Mouse (Mus musculus): ENCODE data around the gene B3galt4. TPM values are rescaled to one million over a fixed set of nuclear protein-coding genes. Genes with fewer than 3 reads are reported as not detected.
"Not testable (repeated sequence)": the region's sequence is repeated elsewhere in the genome, so short reads cannot be mapped to it uniquely, and the experiment has no call there.

B3galt4 gene
- polyA plus RNA-seq (2014; fragmentation: Nextera tagmentation; extraction: Ambion mirVana), result 4.4 and 4.9 TPM in 2 replicates

DNA sequence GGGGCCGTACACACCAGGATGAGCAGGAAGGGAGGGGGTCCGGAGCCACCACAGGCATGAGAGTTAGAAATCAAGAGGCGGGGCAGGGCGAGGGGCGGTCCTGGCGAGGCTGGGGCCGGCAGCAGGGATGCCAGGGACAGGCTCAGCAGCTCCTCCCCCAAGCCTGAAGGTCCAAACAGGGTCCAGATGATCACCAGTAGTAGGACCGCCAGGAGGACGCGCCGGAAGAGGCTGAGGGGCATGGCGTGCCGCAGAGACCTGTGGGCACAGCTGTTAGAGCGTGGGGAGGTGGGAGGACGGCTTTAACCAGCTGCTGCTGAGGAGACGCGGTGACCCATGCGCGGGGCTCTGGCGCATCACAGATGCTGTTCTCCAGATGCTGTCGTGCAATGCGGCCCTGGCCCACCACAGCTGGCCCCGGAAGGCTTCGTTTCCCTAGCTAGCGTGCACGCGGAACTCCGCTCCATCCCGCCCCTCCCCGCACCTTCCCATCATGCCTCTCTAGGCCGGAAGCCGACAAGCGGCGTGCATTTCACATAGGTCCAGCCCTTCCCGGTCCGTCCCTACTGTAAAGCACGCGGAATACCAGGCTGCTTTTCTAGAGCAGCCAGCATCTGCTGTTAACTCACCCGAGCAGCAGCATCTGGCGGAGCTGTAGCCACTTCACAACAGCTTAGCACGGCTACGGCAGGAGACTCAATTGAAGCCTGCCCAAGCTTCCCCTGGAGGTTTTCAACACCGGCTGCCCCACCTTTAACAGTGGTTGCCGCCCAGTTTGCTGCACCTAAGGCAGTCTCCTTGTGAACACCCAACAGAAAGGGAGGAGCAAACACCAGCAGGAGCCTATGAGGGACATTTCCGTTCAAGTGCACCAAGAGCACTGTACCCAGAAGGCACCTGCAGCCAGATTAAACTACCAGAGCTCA is at the start of gene B3galt4:
Gene B3galt4 (minus strand): TSS at position 468 of the 926 bp plus-strand sequence.
- Histone ChIP-seq H3K27me3 (ENCODE audit: control insufficient read depth, insufficient read depth, low read length) (no peaks in the 10 kb centered on the region), H3K27ac (ENCODE audit: low read depth, low read length) (peak within 1 kb of the TSS; percentile 86), H3K4me2 (ENCODE audit: low read depth) (peak within 1 kb of the TSS; percentile 82), H3K4me3 (ENCODE audit: low read depth, low read length) (peak within 1 kb of the TSS; percentile 39), H3K36me3 (ENCODE audit: control insufficient read depth, insufficient read depth, low read length) (peaks cover 10% of the 10 kb centered on the region; the same call in 1 of the 2 replicates), H3K9ac (ENCODE audit: low read length) (peak within 1 kb of the TSS; percentile 69), H3K4me1 (ENCODE audit: control insufficient read depth, insufficient read depth, low read length) (peaks cover 39% of the 10 kb centered on the region), H3K9me3 (ENCODE audit: control insufficient read depth, low read length) (no peaks in the 10 kb centered on the region)
- peak; percentile 86 for DNase-seq (ENCODE audit: low spot score)
- whole genome bisulfite sequencing, result under 1% methylated on average over 45 of the region's 45 CpGs
- ATAC-seq (ENCODE audit: insufficient read depth, low FRiP score, low TSS enrichment), result peak; percentile 51

DNA sequence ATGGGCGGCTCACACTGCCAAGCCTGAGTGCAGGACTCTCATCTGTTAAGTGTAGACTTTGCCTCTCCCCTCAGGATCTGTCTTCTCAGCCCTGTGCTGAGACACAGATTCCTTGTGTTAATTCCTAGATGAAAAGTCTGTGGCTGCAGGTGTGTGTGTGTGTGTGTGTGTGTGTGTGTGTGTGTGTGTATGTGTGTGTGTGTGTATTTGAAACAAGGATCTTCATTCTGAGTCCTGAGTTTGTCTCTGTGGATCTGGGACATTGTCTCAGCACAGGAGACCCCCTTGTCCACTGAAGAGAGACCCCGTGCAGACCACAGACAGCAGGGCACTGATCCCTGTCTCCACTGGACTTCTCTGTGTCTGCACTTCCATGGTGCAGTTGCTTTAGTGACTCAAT is 49.5 kb upstream of the B3galt4 start:
- not testable (repeated sequence) for ATAC-seq (ENCODE audit: insufficient read depth, low FRiP score, low TSS enrichment); H3K4me1 ChIP-seq (ENCODE audit: control insufficient read depth, insufficient read depth, low read length); H3K27ac ChIP-seq (ENCODE audit: low read depth, low read length); H3K9ac ChIP-seq (ENCODE audit: low read length); DNase-seq (ENCODE audit: low spot score); H3K9me3 ChIP-seq (ENCODE audit: control insufficient read depth, low read length); H3K4me2 ChIP-seq (ENCODE audit: low read depth); H3K36me3 ChIP-seq (ENCODE audit: control insufficient read depth, insufficient read depth, low read length); H3K4me3 ChIP-seq (ENCODE audit: low read depth, low read length)
- WGBS, result 65% methylated on average over 2 of the region's 2 CpGs
- H3K27me3 ChIP-seq (ENCODE audit: control insufficient read depth, insufficient read depth, low read length), result peaks cover 12% of the 10 kb centered on the region

DNA sequence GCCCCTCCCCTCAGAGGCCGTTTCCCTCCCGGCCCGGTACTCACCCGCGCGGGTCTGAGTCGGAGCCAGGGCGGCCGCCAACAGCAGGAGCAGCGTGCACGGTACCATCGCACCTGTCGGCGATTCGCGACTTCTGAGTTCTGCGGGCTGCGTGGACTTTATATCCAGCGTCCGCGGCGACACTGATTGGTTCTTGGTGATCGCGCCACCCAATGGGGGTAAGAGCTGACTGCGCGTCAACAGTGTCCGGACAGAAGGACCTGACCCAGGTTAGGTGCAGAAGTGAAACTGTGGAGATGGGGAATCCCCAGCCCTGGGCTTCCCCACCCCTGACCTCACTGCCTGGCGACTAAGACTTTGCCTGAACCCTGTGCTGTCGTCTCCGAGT is 48.9 kb upstream of the B3galt4 start, which contains the start of gene H2-K1:
Gene H2-K1 (minus strand): TSS at position 198 of the 388 bp plus-strand sequence.
- WGBS, result under 1% methylated on average over 24 of the region's 30 CpGs
- peaks cover 12% of the 10 kb centered on the region for H3K27me3 ChIP-seq (ENCODE audit: control insufficient read depth, insufficient read depth, low read length)
- H3K9me3 ChIP-seq (ENCODE audit: control insufficient read depth, low read length), result no peaks in the 10 kb centered on the region
- peak within 1 kb of the TSS; percentile 43 for H3K9ac ChIP-seq (ENCODE audit: low read length)
- H3K27ac ChIP-seq (ENCODE audit: low read depth, low read length), result no peak within 1 kb of the TSS
- H3K4me2 ChIP-seq (ENCODE audit: low read depth), result peak within 1 kb of the TSS; percentile 90
- peak; percentile 63 for ATAC-seq (ENCODE audit: insufficient read depth, low FRiP score, low TSS enrichment)
- DNase-seq (ENCODE audit: low spot score), result peak; percentile 64
- H3K36me3 ChIP-seq (ENCODE audit: control insufficient read depth, insufficient read depth, low read length), result no peaks in the 10 kb centered on the region
- no peaks in the 10 kb centered on the region for H3K4me1 ChIP-seq (ENCODE audit: control insufficient read depth, insufficient read depth, low read length)
- H3K4me3 ChIP-seq (ENCODE audit: low read depth, low read length), result peak within 1 kb of the TSS; percentile 53

DNA sequence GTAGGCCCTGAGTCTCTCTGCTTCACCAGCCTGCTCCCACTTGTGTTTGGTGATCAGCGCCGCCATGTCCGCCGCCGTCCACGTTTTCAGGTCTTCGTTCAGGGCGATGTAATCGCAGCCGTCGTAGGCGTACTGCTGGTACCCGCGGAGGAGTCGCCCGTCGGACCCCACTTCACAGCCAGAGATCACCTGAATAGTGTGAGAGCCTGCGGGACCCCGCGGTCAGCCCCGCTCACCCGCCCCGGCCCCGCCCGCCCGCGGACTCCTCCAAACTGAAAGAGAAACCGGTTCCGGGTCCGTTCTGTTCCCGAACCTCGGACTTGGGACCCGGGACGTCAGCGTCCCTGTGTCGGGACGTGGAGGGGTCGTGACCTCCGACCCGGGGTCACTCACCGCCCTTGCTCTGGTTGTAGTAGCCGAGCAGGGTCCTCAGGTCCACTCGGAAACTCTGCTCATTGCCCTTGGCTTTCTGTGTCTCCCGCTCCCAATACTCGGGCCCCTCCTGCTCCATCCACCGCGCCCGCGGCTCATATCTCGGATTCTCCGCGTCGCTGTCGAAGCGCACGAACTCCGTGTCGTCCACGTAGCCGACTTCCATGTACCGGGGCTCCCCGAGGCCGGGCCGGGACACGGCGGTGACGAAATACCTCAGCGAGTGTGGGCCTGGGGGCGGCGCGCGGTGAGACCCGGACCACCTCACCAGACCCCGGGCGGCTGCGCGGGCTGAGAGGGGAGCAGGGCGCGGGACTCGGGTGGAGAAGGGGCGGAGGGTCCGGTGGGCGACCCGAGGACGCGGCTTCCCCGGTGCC is 48.3 kb upstream of the B3galt4 start:
- peaks cover 12% of the 10 kb centered on the region for H3K27me3 ChIP-seq (ENCODE audit: control insufficient read depth, insufficient read depth, low read length)
- no peaks in the 10 kb centered on the region for H3K4me1 ChIP-seq (ENCODE audit: control insufficient read depth, insufficient read depth, low read length)
- peak overlapping the region; percentile 43 for H3K9ac ChIP-seq (ENCODE audit: low read length)
- ATAC-seq (ENCODE audit: insufficient read depth, low FRiP score, low TSS enrichment) (peak; percentile 58), DNase-seq (ENCODE audit: low spot score) (peak; percentile 20)
- 2% methylated on average over 70 of the region's 87 CpGs for WGBS
- no peaks in the 10 kb centered on the region for H3K36me3 ChIP-seq (ENCODE audit: control insufficient read depth, insufficient read depth, low read length)
- no peaks in the 10 kb centered on the region for H3K9me3 ChIP-seq (ENCODE audit: control insufficient read depth, low read length)
- peak overlapping the region; percentile 53 for H3K4me3 ChIP-seq (ENCODE audit: low read depth, low read length)
- no peak overlapping the region for H3K27ac ChIP-seq (ENCODE audit: low read depth, low read length)
- H3K4me2 ChIP-seq (ENCODE audit: low read depth), result peak overlapping the region; percentile 90

DNA sequence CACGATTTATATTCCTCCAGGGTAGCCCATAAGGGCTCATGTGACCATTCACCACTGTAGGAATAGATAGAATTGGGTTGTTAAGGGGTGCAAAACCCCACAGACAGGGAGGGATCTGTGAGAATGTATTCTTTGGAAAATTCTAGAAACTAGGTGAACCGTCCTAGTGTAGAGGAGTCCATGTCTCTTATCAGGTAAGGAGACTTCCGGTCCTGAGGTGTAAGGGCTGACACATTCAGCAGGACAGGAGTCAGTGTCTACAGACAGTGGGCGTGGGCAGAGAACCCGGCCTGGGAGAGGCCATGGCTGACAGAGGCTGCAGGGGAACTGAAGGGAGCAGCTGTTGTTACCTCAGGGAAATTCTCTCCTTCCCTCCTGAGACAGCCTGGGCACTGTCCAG is 47.4 kb upstream of the B3galt4 start:
- not testable (repeated sequence) for H3K36me3 ChIP-seq (ENCODE audit: control insufficient read depth, insufficient read depth, low read length); H3K27ac ChIP-seq (ENCODE audit: low read depth, low read length); DNase-seq (ENCODE audit: low spot score); H3K4me2 ChIP-seq (ENCODE audit: low read depth); H3K4me3 ChIP-seq (ENCODE audit: low read depth, low read length); H3K4me1 ChIP-seq (ENCODE audit: control insufficient read depth, insufficient read depth, low read length); ATAC-seq (ENCODE audit: insufficient read depth, low FRiP score, low TSS enrichment); H3K9ac ChIP-seq (ENCODE audit: low read length); H3K9me3 ChIP-seq (ENCODE audit: control insufficient read depth, low read length)
- 63% methylated on average over 5 of the region's 5 CpGs for WGBS
- H3K27me3 ChIP-seq (ENCODE audit: control insufficient read depth, insufficient read depth, low read length), result peaks cover 12% of the 10 kb centered on the region

DNA sequence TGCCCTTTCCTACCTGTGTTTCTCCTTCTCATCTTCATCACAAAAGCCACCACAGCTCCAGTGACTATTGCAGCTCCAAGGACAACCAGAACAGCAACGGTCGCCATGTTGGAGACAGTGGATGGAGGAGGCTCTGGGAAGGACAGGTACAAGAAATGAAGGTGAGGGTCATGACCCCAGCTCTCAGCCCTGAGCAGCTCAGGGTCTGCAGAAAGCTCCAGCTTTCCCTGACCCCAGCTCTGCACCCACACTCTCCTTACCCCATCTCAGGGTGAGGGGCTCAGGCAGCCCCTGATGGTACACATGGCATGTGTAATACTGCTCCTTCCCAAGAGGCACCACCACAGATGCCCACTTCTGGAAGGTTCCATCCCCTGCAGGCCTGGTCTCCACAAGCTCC is 45.7 kb upstream of the B3galt4 start:
- not testable (repeated sequence) for ATAC-seq (ENCODE audit: insufficient read depth, low FRiP score, low TSS enrichment); H3K9me3 ChIP-seq (ENCODE audit: control insufficient read depth, low read length); H3K4me1 ChIP-seq (ENCODE audit: control insufficient read depth, insufficient read depth, low read length); H3K4me2 ChIP-seq (ENCODE audit: low read depth); DNase-seq (ENCODE audit: low spot score); H3K27ac ChIP-seq (ENCODE audit: low read depth, low read length); H3K4me3 ChIP-seq (ENCODE audit: low read depth, low read length); H3K36me3 ChIP-seq (ENCODE audit: control insufficient read depth, insufficient read depth, low read length); H3K9ac ChIP-seq (ENCODE audit: low read length)
- H3K27me3 ChIP-seq (ENCODE audit: control insufficient read depth, insufficient read depth, low read length), result peaks cover 12% of the 10 kb centered on the region
- 84% methylated on average over 2 of the region's 2 CpGs for WGBS

DNA sequence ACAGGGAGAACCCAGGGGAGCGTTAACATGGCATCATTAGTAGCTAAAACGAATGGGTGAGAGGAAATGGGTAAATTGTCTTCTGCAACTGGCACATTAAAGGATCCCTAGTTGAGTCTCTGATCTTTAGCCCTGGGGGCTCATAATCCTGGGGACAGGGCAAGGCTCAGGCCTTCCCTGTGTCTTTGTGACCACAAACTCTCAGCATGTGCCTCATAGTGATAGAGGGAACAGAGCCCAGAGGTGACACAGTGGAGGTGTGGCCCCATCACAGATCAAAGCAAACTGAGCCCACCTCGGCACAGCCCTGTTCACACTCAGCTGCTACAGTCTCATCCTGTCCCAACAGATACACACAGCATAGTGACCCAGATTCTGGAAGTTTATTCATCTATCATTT is 44.4 kb upstream of the B3galt4 start:
- H3K27me3 ChIP-seq (ENCODE audit: control insufficient read depth, insufficient read depth, low read length), result peaks cover 10% of the 10 kb centered on the region

DNA sequence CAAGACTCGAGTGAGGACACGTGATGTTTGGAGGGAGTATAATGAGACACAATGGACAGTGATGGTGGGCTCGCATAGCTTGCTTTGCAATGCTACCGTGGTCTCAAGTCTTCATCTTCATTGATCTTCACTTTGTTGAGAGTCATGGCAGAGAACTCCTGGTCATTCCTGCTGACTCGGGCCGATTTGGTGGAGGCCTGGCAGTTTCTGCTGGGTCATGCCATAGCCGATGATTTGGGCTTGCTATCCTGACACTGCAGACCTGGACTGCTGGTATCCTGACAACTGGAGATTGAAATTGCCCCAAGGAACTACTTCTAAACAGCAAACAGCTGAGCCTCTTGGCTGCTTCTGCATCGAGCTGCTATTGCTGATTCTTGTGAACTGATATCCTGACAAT is 43.7 kb upstream of the B3galt4 start:
- H3K27ac ChIP-seq (ENCODE audit: low read depth, low read length), result no peak overlapping the region
- no peak for DNase-seq (ENCODE audit: low spot score)
- 91% methylated on average over 8 of the region's 8 CpGs for WGBS
- ATAC-seq (ENCODE audit: insufficient read depth, low FRiP score, low TSS enrichment), result no peak
- H3K27me3 ChIP-seq (ENCODE audit: control insufficient read depth, insufficient read depth, low read length), result peaks cover 6% of the 10 kb centered on the region; the same call in 1 of the 2 replicates
- H3K9ac ChIP-seq (ENCODE audit: low read length), result no peak overlapping the region
- H3K4me3 ChIP-seq (ENCODE audit: low read depth, low read length), result no peak overlapping the region
- H3K9me3 ChIP-seq (ENCODE audit: control insufficient read depth, low read length), result no peaks in the 10 kb centered on the region
- H3K36me3 ChIP-seq (ENCODE audit: control insufficient read depth, insufficient read depth, low read length), result no peaks in the 10 kb centered on the region
- H3K4me1 ChIP-seq (ENCODE audit: control insufficient read depth, insufficient read depth, low read length), result no peaks in the 10 kb centered on the region
- H3K4me2 ChIP-seq (ENCODE audit: low read depth), result no peak overlapping the region

More for the DNA sequence above, 44.4 kb upstream of the B3galt4 start:
- H3K4me2 ChIP-seq (ENCODE audit: low read depth), result no peak overlapping the region
- DNase-seq (ENCODE audit: low spot score) (no peak), ATAC-seq (ENCODE audit: insufficient read depth, low FRiP score, low TSS enrichment) (no peak)
- no peak overlapping the region for H3K4me3 ChIP-seq (ENCODE audit: low read depth, low read length)
- no peaks in the 10 kb centered on the region for H3K36me3 ChIP-seq (ENCODE audit: control insufficient read depth, insufficient read depth, low read length)
- H3K27ac ChIP-seq (ENCODE audit: low read depth, low read length), result no peak overlapping the region
- H3K9me3 ChIP-seq (ENCODE audit: control insufficient read depth, low read length), result no peaks in the 10 kb centered on the region
- 42% methylated on average over 3 of the region's 3 CpGs for WGBS
- H3K9ac ChIP-seq (ENCODE audit: low read length), result no peak overlapping the region
- H3K4me1 ChIP-seq (ENCODE audit: control insufficient read depth, insufficient read depth, low read length), result no peaks in the 10 kb centered on the region
